Mouse (Mus musculus) forebrain, embryonic 12.5 days (tissue): ENCODE data around the gene Prap1. TPM values are rescaled to one million over a fixed set of nuclear protein-coding genes. Genes with fewer than 3 reads are reported as not detected.
A peak's percentile ranks its signal among the peaks of the same experiment; 100 is the strongest.

Experiments used
- ATAC-seq: fragments of 200-750 bp; cut with Nextera tagmentation; 2 replicates; pipeline ENCODE4 v1.8.0; 2017; ENCODE audit warnings: moderate TSS enrichment; ENCODE audit not compliant: low FRiP score
- H3K27ac ChIP-seq: fragments of 300-500 bp; sonication (generic); 2 replicates; pipeline ENCODE4 v1.5.1; 2016; ENCODE audit warnings: mild to moderate bottlenecking
- H3K27me3 ChIP-seq: fragments of 300-500 bp; sonication (generic); 2 replicates; pipeline ENCODE4 v1.6.1; 2016; ENCODE audit warnings: mild to moderate bottlenecking
- H3K36me3 ChIP-seq: fragments of 300-500 bp; sonication (generic); replicated peaks from 2 replicates; pipeline ENCODE4 v1.6.1; 2016; ENCODE audit warnings: mild to moderate bottlenecking
- H3K4me1 ChIP-seq: fragments of 300-500 bp; sonication (generic); 2 replicates; pipeline ENCODE4 v1.6.1; 2016
- H3K4me2 ChIP-seq: fragments of 300-500 bp; sonication (generic); 2 replicates; pipeline ENCODE4 v1.6.1; 2016; ENCODE audit warnings: mild to moderate bottlenecking, moderate library complexity
- H3K4me3 ChIP-seq: fragments of 300-500 bp; sonication (generic); replicated peaks from 2 replicates; pipeline ENCODE4 v1.5.1; 2016; ENCODE audit warnings: mild to moderate bottlenecking
- H3K9ac ChIP-seq: fragments of 300-500 bp; sonication (generic); 2 replicates; pipeline ENCODE4 v1.6.1; 2016; ENCODE audit warnings: mild to moderate bottlenecking
- H3K9me3 ChIP-seq: fragments of 300-500 bp; sonication (generic); 2 replicates; pipeline ENCODE4 v1.6.1; 2016
- WGBS: fragments of 180-500 bp; shearing (Covaris S2); methylation state at CpG from one replicate; pipeline ENCODE4 v1.1.7; 2016; 5-methylcytosine and 5-hydroxymethylcytosine counted together
- polyA plus RNA-seq: library from polyadenylated mRNA; unstranded; fragments of >200 nt; fragmentation: Nextera tagmentation; extraction: Ambion mirVana; gene quantifications from 2 replicates; pipeline ENCODE4 v1.2.1, GENCODE M21; 2016

The Prap1 gene
- polyA plus RNA-seq = not detected in 2 replicates

DNA sequence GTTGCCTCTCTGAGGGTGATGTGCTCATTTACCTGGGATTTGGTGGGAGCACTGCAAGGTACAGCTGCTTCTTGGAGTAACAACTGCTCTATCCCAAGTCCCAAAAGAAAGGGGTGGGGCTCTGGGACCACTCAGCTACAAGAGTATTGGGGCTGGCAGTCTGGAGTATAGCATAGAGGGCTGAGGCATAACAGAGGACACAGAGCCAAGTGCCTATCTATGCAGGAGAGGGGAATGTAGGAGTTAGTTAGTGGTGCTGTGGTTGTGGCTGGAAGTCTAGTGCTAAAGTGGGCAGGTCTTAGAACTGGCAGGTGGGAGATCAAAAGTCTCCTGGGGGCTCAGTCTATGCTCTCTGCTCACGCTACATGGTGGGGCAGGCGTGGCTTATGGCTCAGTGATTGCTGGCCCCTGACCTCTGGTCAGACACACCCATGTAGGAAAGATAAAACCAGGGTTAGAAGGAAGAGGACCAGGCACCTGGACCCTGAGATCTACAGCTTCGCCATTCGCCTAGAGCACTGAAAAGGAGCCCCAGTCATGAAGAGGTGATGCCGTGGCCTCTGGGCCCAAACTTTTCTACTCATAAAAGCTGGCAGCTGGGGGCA lies at the start of gene Prap1:
Gene Prap1 (plus strand): TSS at position 472 of the 605 bp plus-strand sequence.
- no peak for ATAC-seq
- Histone ChIP-seq H3K27me3 (no peaks in the 10 kb centered on the region), H3K27ac (no peak within 1 kb of the TSS), H3K9me3 (no peaks in the 10 kb centered on the region), H3K36me3 (no peaks in the 10 kb centered on the region), H3K4me3 (no peak within 1 kb of the TSS), H3K4me2 (no peak within 1 kb of the TSS), H3K9ac (no peak within 1 kb of the TSS), H3K4me1 (no peaks in the 10 kb centered on the region)
- 75% methylated on average over 5 of the region's 5 CpGs for WGBS

DNA sequence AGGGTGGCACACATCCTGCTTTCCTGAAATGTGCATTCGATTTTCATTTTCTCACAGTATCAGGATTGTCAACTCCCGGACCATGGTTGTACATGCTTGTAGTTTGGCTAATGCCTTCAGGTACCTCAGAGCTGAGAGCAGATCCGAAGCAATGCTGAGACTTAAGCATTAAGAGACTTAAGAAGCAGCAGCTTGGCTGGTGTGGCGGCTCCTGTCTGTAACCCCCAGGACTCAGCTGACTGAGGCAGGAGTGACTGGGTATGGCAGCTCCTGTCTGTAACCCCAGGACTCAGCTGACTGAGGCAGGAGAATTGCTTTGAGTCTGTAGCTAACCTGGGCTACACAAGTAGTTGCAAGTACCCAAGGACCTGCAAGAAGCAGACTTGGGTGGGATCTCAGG lies 47.6 kb upstream of the Prap1 start:
- 81% methylated on average over 4 of the region's 4 CpGs for WGBS
- Histone ChIP-seq H3K4me3 (no peak overlapping the region), H3K27me3 (peaks cover 73% of the 10 kb centered on the region)

DNA sequence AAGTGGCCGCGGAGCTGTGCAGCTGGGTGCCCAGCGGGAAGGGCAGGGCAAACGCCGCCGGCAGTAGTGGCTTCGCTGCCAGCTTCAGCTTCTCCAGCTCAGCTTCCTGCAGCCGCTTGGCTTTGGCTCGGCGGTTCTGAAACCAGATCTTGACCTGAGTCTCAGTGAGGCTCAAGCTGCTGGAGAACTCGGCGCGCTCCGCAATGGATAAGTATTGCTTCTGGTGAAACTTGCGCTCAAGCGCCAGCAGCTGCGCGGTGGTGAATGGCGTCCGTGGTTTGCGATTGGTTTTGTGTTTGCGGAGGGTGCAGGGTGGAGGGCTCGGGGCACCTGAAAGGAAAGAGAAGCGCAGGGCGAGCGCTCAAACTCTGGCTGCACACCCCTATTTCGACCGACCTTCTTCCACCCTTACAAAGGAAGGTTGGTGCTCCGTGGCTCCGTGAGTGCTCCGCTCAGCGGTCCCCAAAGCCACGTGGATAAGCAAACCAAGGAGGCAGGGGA lies 45.3 kb upstream of the Prap1 start:
- H3K27me3 ChIP-seq = peaks cover 90% of the 10 kb centered on the region

More for the DNA sequence above, 47.6 kb upstream of the Prap1 start:
- H3K9me3 ChIP-seq = no peaks in the 10 kb centered on the region
- H3K27ac ChIP-seq = no peak overlapping the region
- no peak overlapping the region for H3K4me2 ChIP-seq
- H3K4me1 ChIP-seq = peaks cover 26% of the 10 kb centered on the region
- H3K9ac ChIP-seq = no peak overlapping the region
- ATAC-seq = no peak
- peaks cover 8% of the 10 kb centered on the region for H3K36me3 ChIP-seq

DNA sequence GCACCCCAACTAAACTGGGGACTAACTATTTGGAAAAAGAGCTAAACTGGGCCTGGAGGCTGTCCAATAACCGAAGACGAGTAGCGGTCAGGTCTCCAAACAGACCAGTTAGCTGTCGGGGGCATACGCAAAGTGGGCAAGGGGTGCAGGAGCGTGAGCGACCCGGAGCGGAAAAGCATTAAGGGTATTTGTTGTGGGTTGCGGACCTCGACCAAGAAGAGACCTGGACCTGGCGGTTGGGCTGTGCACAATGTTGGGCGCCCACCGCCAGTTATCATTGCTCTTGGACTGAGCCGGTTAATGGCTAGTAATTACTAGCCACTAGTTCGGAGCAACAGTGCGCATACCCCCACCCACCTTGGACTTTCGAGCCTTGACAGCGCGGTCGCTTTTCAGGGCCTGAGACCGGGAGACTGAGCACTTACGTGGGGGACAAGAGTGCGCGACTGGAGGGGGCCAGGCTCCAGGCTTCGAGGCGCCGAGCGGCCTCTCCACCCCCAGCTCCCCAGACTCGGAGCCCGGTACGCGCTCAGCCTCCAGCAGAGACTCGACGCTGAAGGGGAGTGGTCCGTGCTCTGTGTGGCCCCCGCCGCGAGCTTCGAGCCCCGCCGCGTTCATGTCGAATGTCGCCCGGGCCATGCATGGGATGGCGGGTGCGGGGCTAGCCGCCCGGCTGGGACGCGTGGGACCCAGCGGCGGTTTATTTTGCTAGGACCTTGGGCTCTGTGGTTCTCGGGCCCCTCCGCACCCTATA lies 44.7 kb upstream of the Prap1 start, which contains the start of gene Msx3:
Gene Msx3 (minus strand): TSS at position 729 of the 754 bp plus-strand sequence.
- peak; percentile 39 for ATAC-seq
- H3K9ac ChIP-seq = peak within 1 kb of the TSS; percentile 33; the same call in 1 of the 2 replicates
- H3K36me3 ChIP-seq = no peaks in the 10 kb centered on the region
- peak within 1 kb of the TSS; percentile 41 for H3K4me3 ChIP-seq
- no peaks in the 10 kb centered on the region for H3K9me3 ChIP-seq
- under 1% methylated on average over 55 of the region's 56 CpGs for WGBS
- H3K4me1 ChIP-seq = peaks cover 26% of the 10 kb centered on the region
- peaks cover 96% of the 10 kb centered on the region for H3K27me3 ChIP-seq
- peak within 1 kb of the TSS; percentile 63 for H3K4me2 ChIP-seq
- H3K27ac ChIP-seq = no peak within 1 kb of the TSS

More for the DNA sequence above, 45.3 kb upstream of the Prap1 start:
- peak overlapping the region; percentile 41 for H3K4me3 ChIP-seq
- no peaks in the 10 kb centered on the region for H3K36me3 ChIP-seq
- 0 out of 2 replicates have a peak overlapping the region, but pooled peaks have one; percentile 26 for H3K9ac ChIP-seq
- no peak overlapping the region for H3K27ac ChIP-seq
- H3K4me2 ChIP-seq = peak overlapping the region; percentile 63
- no peaks in the 10 kb centered on the region for H3K9me3 ChIP-seq
- H3K4me1 ChIP-seq = peaks cover 26% of the 10 kb centered on the region
- WGBS = under 1% methylated on average over 33 of the region's 33 CpGs
- ATAC-seq = 0 out of 2 replicates have a peak, but pooled peaks have one; percentile 14

DNA sequence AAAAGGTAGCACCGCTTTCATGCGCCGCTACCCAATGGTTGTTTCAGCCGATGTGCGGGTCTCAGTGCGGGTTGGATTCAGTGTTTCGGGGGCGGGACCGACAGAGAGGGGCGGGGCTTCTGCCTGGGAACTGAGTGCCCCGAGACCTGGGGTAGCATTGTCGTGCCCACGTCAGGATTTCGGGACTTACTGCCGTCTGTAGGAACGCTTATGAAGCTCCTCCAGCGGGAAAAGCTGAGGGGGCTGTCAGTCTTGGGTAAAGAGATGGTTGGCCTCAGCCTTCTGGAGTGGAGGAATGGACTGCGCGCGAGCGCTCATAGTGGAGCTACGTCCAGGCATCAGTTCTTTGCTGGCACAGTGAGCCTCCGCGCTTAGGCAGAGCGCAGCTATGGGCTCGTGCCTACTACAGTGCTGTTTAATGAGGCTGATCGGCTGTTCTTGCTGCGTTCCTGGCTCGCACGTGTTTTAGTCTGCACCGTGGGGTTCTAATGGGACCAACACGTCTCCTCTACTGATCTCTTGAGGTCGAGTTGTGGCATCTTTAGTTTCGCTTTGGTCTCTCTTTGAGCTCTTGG lies 44.0 kb upstream of the Prap1 start:
- H3K9ac ChIP-seq = peak overlapping the region; percentile 33; the same call in 1 of the 2 replicates
- peaks cover 98% of the 10 kb centered on the region for H3K27me3 ChIP-seq
- H3K4me1 ChIP-seq = peaks cover 26% of the 10 kb centered on the region
- WGBS = under 1% methylated on average over 34 of the region's 34 CpGs
- peak overlapping the region; percentile 63 for H3K4me2 ChIP-seq
- no peaks in the 10 kb centered on the region for H3K36me3 ChIP-seq
- H3K27ac ChIP-seq = no peak overlapping the region
- peak; percentile 75 for ATAC-seq
- peak overlapping the region; percentile 41 for H3K4me3 ChIP-seq
- H3K9me3 ChIP-seq = no peaks in the 10 kb centered on the region

DNA sequence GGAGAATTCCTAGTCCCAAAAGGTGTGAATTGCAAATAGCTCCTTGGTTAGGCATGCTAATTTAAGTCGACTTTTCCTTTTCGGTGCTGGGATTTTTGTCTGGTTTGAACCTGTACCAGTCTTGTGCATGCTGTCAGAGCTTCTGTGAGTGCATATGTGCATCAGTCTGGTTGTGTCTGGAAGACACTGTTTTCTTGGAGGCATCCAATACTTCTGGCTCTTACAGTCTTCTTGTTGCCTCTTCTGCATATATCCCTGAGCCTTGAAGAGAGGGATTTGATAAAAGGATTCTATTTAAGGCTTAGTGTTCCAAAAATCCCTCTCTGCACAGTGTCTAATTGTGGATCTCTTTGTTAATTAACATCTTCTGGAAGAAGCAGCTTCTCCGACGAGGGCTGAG lies 39.1 kb upstream of the Prap1 start:
- no peak overlapping the region for H3K9ac ChIP-seq
- no peaks in the 10 kb centered on the region for H3K9me3 ChIP-seq
- peaks cover 90% of the 10 kb centered on the region for H3K27me3 ChIP-seq
- H3K27ac ChIP-seq = no peak overlapping the region
- H3K4me2 ChIP-seq = no peak overlapping the region
- peaks cover 37% of the 10 kb centered on the region for H3K4me1 ChIP-seq
- H3K36me3 ChIP-seq = no peaks in the 10 kb centered on the region
- 87% methylated on average over 4 of the region's 4 CpGs for WGBS
- no peak overlapping the region for H3K4me3 ChIP-seq
- ATAC-seq = no peak

DNA sequence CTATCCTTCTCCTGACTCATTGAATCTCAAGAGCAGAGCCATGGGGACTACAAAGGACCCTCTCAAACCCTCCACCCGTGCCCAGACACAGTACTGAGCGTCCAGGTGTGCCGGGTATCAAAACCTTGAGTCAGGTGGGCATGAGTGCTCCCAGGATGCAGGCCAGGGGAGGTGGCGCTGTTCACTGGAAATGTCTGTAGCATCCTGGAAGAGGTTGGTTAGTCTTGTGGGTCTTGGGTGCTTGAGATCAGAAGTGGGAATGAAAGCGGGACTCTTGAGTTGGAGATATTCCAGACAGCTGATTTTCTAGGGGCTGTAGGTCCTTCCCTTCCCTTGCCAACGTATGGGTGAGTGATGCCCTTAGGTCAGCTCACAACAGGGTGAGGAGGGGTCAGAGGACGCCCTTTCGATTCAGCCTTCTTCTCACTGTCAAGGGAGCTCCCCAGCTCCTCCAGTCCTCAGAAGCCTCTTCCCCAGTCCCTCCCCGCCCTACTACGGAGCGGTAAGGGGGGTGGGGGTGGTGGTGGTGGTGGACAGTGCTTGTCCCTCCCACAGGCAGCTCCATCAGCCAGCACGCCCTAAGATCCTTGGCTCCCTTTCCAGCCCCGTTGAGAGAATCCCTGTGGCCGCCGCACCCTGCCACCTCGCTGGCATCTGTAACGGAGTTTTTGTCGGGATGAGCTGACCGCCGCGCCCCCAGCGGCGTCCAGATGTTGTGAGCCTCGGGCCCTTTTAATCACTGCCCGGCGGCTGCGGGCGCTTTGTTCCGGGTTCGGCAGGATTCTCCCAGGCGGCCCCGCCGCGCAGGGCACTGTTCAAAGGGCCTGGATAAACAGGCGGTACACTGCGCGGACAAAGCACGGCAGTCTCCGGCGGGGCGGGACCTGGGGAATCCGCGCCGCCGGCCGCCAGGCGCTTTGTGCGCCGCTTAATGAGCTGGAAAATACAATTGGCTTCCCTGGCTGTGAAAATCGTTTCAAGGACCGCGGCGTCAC lies 35.5 kb upstream of the Prap1 start:
- H3K36me3 ChIP-seq = no peaks in the 10 kb centered on the region
- H3K4me3 ChIP-seq = peak overlapping the region; percentile 46
- no peaks in the 10 kb centered on the region for H3K9me3 ChIP-seq
- H3K4me2 ChIP-seq = peak overlapping the region; percentile 77
- peak overlapping the region; percentile 74 for H3K9ac ChIP-seq
- peak; percentile 80 for ATAC-seq
- 2% methylated on average over 53 of the region's 53 CpGs for WGBS
- H3K27ac ChIP-seq = peak overlapping the region; percentile 95
- peaks cover 86% of the 10 kb centered on the region for H3K27me3 ChIP-seq
- peaks cover 65% of the 10 kb centered on the region for H3K4me1 ChIP-seq

DNA sequence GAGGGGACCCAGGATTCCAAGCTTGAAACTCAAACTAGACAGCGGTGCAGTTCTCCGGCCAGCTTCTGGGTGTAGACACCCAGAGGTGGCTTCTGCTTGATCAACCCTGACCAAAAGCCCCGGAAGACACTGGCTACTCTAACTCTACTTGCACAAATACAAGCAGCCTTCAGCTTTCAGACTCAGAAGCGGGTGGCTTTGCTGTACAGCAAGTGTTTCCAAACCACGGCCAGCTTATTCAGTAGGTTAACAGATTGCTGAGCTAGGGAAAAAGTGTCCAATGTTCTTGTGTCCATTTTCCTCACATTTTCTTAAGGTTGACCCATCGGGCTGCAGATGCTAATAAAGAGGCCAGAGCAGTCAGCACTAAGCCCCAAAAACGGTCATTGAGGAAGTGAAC lies 34.7 kb upstream of the Prap1 start:
- 3% methylated on average over 7 of the region's 7 CpGs for WGBS
- H3K4me1 ChIP-seq = peaks cover 65% of the 10 kb centered on the region
- peaks cover 85% of the 10 kb centered on the region for H3K27me3 ChIP-seq
- peak overlapping the region; percentile 46 for H3K4me3 ChIP-seq
- ATAC-seq = no peak
- peak overlapping the region; percentile 95 for H3K27ac ChIP-seq
- H3K9ac ChIP-seq = peak overlapping the region; percentile 74
- H3K36me3 ChIP-seq = no peaks in the 10 kb centered on the region
- H3K4me2 ChIP-seq = peak overlapping the region; percentile 77
- H3K9me3 ChIP-seq = no peaks in the 10 kb centered on the region

DNA sequence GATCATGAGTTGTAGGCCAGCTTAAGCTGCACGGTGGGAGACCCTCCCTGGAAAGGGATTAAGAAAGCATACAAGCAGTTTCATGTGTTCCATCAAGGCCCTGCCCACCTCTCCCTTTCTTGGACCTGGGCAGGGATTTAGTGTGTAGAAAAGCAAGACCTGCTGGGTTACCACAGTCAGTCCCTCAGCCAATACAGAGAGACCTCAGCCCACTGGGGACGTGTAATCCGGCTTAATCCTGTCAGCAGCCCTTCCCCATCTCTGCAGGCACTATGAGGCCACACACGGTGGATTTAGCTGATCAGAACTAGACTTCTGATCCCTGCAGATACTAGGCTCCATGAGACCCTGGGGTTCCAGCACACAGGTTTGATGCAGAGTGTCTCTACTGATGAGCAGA lies 33.6 kb upstream of the Prap1 start:
- no peak overlapping the region for H3K4me3 ChIP-seq
- WGBS = 7% methylated on average over 4 of the region's 4 CpGs
- peak overlapping the region; percentile 65; the same call in 1 of the 2 replicates for H3K4me2 ChIP-seq
- H3K27ac ChIP-seq = 0 out of 2 replicates have a peak overlapping the region, but pooled peaks have one; percentile 31
- no peaks in the 10 kb centered on the region for H3K36me3 ChIP-seq
- H3K9ac ChIP-seq = no peak overlapping the region
- H3K4me1 ChIP-seq = peaks cover 65% of the 10 kb centered on the region
- H3K9me3 ChIP-seq = no peaks in the 10 kb centered on the region
- H3K27me3 ChIP-seq = peaks cover 86% of the 10 kb centered on the region
- no peak for ATAC-seq

DNA sequence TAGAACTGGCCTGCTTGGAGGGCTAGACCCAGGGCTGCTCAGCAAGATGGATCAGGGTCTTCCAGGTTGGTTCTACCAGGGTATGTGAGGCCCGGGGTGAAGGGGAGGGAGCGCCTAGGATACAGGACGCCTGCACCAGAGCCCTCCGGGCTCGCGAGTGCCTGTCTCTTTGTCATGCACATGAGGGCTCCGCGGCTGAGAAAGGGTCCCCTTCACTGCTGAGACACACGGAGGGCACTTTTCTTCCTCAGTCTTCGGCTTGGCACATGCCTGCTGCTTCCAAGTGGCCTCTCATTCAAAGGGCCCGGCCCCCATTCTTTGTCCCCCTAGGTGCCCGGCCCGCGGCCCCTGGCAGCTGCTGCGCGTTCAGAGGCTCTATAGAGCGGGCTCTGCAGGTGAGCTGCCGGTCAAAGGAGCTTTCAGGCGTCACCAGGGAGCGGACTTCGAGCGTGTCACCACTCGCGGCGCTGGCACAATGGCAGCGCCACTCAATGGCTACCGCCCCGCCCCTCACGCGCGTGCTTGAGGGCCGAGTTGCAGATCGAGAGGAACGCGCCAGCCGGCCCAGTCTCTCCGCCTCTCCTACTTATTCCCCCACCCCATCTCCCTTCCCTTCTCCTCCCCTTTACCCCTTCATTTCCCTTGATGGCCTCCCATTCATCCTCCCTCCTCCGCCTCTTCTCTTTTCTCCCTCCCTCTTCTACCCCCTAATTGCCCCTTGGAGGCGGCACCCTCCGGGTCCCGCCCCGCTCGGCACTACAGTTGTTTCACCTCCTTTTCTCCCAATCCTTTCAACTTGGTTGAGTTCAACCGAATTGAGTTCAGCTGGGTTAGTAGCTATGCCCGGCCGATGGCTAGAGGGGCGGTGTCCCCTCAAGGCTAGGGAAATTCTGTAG lies 32.0 kb upstream of the Prap1 start:
- H3K36me3 ChIP-seq = no peaks in the 10 kb centered on the region

More for the DNA sequence above, 32.0 kb upstream of the Prap1 start:
- Histone ChIP-seq H3K4me1 (peaks cover 63% of the 10 kb centered on the region), H3K27ac (peak overlapping the region; percentile 85), H3K4me3 (peak overlapping the region; percentile 34), H3K9me3 (no peaks in the 10 kb centered on the region), H3K9ac (peak overlapping the region; percentile 54), H3K27me3 (peaks cover 86% of the 10 kb centered on the region), H3K4me2 (peak overlapping the region; percentile 65)
- under 1% methylated on average over 46 of the region's 47 CpGs for WGBS
- ATAC-seq = peak; percentile 66
